Mouse (Mus musculus): ENCODE results near the gene Mast3.

DNA sequence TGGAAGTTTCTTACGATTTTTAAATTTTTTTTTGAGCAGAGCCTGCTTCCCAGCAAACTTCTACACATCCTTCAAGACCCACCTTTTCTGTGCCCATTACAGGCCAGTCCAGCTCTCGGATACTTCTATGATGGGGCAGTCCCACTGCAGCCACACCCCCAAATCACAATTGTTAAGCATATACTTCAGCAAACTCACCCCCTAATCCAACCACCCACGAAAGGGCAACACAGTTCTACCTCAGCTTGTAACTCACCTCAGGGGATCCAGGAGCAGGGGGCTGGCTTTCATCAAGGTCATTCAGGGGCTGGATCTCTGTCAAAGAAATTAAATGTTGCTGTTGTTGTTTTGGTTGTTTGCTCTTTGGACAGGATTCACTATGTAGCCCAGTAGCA lies 17.8 kb downstream of the Mast3 start:
- TF ChIP-seq CTCF (IDR thresholded peaks at IDR 0.05; ENCODE audit: borderline replicate concordance, extremely low read depth, insufficient read depth, insufficient read length) (no peak), POLR2A (IDR thresholded peaks at IDR 0.05; ENCODE audit: borderline replicate concordance, extremely low read depth, insufficient read depth, insufficient read length, poor library complexity, severe bottlenecking) (no peak)
